Mouse (Mus musculus) limb, embryonic 13.5 days (tissue): ENCODE data around the gene Gm30191. TPM values are rescaled to one million over a fixed set of nuclear protein-coding genes. Genes with fewer than 3 reads are reported as not detected.
"Not testable (repeated sequence)": the region's sequence is repeated elsewhere in the genome, so short reads cannot be mapped to it uniquely, and the experiment has no call there.

Experiments
- ATAC-seq: fragments of 200-750 bp; cut with Nextera tagmentation; 2 replicates; pipeline ENCODE4 v1.8.0; 2017; ENCODE audit warnings: low read depth, moderate number of reproducible peaks, moderate TSS enrichment; ENCODE audit not compliant: low FRiP score
- H3K27ac ChIP-seq: fragments of 300-500 bp; sonication (generic); 2 replicates; pipeline ENCODE4 v1.5.1; 2015; ENCODE audit warnings: inconsistent platforms, mild to moderate bottlenecking, moderate library complexity
- H3K27me3 ChIP-seq: fragments of 300-500 bp; sonication (generic); 2 replicates; pipeline ENCODE4 v1.6.1; 2015; ENCODE audit warnings: mild to moderate bottlenecking, inconsistent platforms
- H3K36me3 ChIP-seq: fragments of 300-500 bp; sonication (generic); 2 replicates; pipeline ENCODE4 v1.6.1; 2015; ENCODE audit warnings: inconsistent platforms, mild to moderate bottlenecking, moderate library complexity
- H3K4me1 ChIP-seq: fragments of 300-500 bp; sonication (generic); 2 replicates; pipeline ENCODE4 v1.6.1; 2015; ENCODE audit warnings: inconsistent platforms
- H3K4me2 ChIP-seq: fragments of 300-500 bp; sonication (generic); replicated peaks from 2 replicates; pipeline ENCODE4 v1.6.1; 2015; ENCODE audit warnings: inconsistent platforms, mild to moderate bottlenecking, moderate library complexity
- H3K4me3 ChIP-seq: fragments of 300-500 bp; sonication (generic); 2 replicates; pipeline ENCODE4 v1.5.1; 2015; ENCODE audit warnings: moderate library complexity, mild to moderate bottlenecking, inconsistent platforms
- H3K9ac ChIP-seq: fragments of 300-500 bp; sonication (generic); 2 replicates; pipeline ENCODE4 v1.6.1; 2015; ENCODE audit warnings: mild to moderate bottlenecking, inconsistent platforms
- H3K9me3 ChIP-seq: fragments of 300-500 bp; sonication (generic); 2 replicates; pipeline ENCODE4 v1.6.1; 2016; ENCODE audit warnings: inconsistent platforms
- WGBS: fragments of 180-500 bp; shearing (Covaris S2); methylation state at CpG from one replicate; pipeline ENCODE4 v1.1.7; 2015; 5-methylcytosine and 5-hydroxymethylcytosine counted together
- polyA plus RNA-seq: library from polyadenylated mRNA; unstranded; fragments of >200 nt; fragmentation: Nextera tagmentation; extraction: Ambion mirVana; gene quantifications from 2 replicates; pipeline ENCODE4 v1.2.1, GENCODE M21; 2015

Gm30191 gene
- polyA plus RNA-seq, 1 experiment from 2014 or later, result not detected

- WGBS, result under 1% methylated on average over 13 of the region's 13 CpGs
- H3K4me1 ChIP-seq, result peaks cover 71% of the 10 kb centered on the region
Measured at GRCm38 (mm10) chr4:134253722-134254324, 7.1 kb downstream of the Gm30191 start, which contains the start of gene Grrp1. Gene Grrp1, minus strand, starts transcription at chr4:134254106.

GRCm38 (mm10) chr4:134254835-134255234 lies 8.1 kb downstream of the Gm30191 start:
- Histone ChIP-seq H3K9ac (no peak overlapping the region), H3K27me3 (peaks cover 65% of the 10 kb centered on the region), H3K9me3 (no peaks in the 10 kb centered on the region), H3K27ac (no peak overlapping the region), H3K36me3 (no peaks in the 10 kb centered on the region), H3K4me2 (no peak overlapping the region), H3K4me3 (no peak overlapping the region), H3K4me1 (peaks cover 65% of the 10 kb centered on the region)
- WGBS, result 36% methylated on average over 3 of the region's 3 CpGs
- ATAC-seq, result no peak

More at GRCm38 (mm10) chr4:134253722-134254324, 7.1 kb downstream of the Gm30191 start, which contains the start of gene Grrp1:
- Histone ChIP-seq H3K9ac (peak within 1 kb of the TSS; percentile 56), H3K27me3 (peaks cover 75% of the 10 kb centered on the region), H3K4me2 (peak within 1 kb of the TSS; percentile 93), H3K36me3 (no peaks in the 10 kb centered on the region), H3K27ac (0 out of 2 replicates have a peak within 1 kb of the TSS, but pooled peaks have one; percentile 10), H3K9me3 (no peaks in the 10 kb centered on the region), H3K4me3 (peak within 1 kb of the TSS; percentile 56)
- no peak for ATAC-seq

- H3K27ac ChIP-seq, result no peak overlapping the region
- H3K4me2 ChIP-seq, result no peak overlapping the region
- ATAC-seq, result no peak
- peaks cover 55% of the 10 kb centered on the region for H3K4me1 ChIP-seq
- 26% methylated on average over 4 of the region's 4 CpGs for WGBS
- no peaks in the 10 kb centered on the region for H3K36me3 ChIP-seq
- no peaks in the 10 kb centered on the region for H3K9me3 ChIP-seq
- peak overlapping the region; percentile 35; the same call in 1 of the 2 replicates for H3K9ac ChIP-seq
- H3K4me3 ChIP-seq, result no peak overlapping the region
- peaks cover 55% of the 10 kb centered on the region for H3K27me3 ChIP-seq
Measured at GRCm38 (mm10) chr4:134255854-134256253, 9.1 kb downstream of the Gm30191 start.

- Histone ChIP-seq H3K36me3 (no peaks in the 10 kb centered on the region), H3K9ac (peak overlapping the region; percentile 35; the same call in 1 of the 2 replicates), H3K9me3 (no peaks in the 10 kb centered on the region), H3K27me3 (peaks cover 48% of the 10 kb centered on the region), H3K4me2 (0 out of 2 replicates have a peak overlapping the region, but pooled peaks have one; percentile 9), H3K4me3 (no peak overlapping the region), H3K4me1 (peaks cover 48% of the 10 kb centered on the region), H3K27ac (no peak overlapping the region)
- no peak for ATAC-seq
- WGBS, result 13% methylated on average over 19 of the region's 19 CpGs
Measured at GRCm38 (mm10) chr4:134256407-134257197, 9.9 kb downstream of the Gm30191 start.

- Histone ChIP-seq H3K27me3 (peaks cover 40% of the 10 kb centered on the region), H3K4me3 (no peak overlapping the region), H3K4me1 (peaks cover 40% of the 10 kb centered on the region), H3K9ac (no peak overlapping the region), H3K4me2 (no peak overlapping the region), H3K9me3 (no peaks in the 10 kb centered on the region), H3K27ac (no peak overlapping the region), H3K36me3 (no peaks in the 10 kb centered on the region)
- 19% methylated on average over 11 of the region's 11 CpGs for WGBS
- ATAC-seq, result no peak
Measured at GRCm38 (mm10) chr4:134257198-134258009, 10.7 kb downstream of the Gm30191 start.

- no peak overlapping the region for H3K9ac ChIP-seq
- H3K4me1 ChIP-seq, result peaks cover 31% of the 10 kb centered on the region
- no peaks in the 10 kb centered on the region for H3K9me3 ChIP-seq
- H3K27ac ChIP-seq, result no peak overlapping the region
- no peak for ATAC-seq
- H3K4me2 ChIP-seq, result no peak overlapping the region
- peaks cover 30% of the 10 kb centered on the region for H3K27me3 ChIP-seq
- 76% methylated on average over 11 of the region's 11 CpGs for WGBS
- H3K4me3 ChIP-seq, result no peak overlapping the region
- no peaks in the 10 kb centered on the region for H3K36me3 ChIP-seq
Measured at GRCm38 (mm10) chr4:134258354-134258753, 11.6 kb downstream of the Gm30191 start.

- no peaks in the 10 kb centered on the region for H3K4me1 ChIP-seq
- no peaks in the 10 kb centered on the region for H3K9me3 ChIP-seq
- no peak overlapping the region for H3K4me2 ChIP-seq
- 34% methylated on average over 6 of the region's 6 CpGs for WGBS
- H3K9ac ChIP-seq, result no peak overlapping the region
- no peak overlapping the region for H3K4me3 ChIP-seq
- H3K36me3 ChIP-seq, result no peaks in the 10 kb centered on the region
- H3K27ac ChIP-seq, result no peak overlapping the region
- no peaks in the 10 kb centered on the region for H3K27me3 ChIP-seq
- ATAC-seq, result no peak
Measured at GRCm38 (mm10) chr4:134263191-134263590, 16.5 kb downstream of the Gm30191 start.

- Histone ChIP-seq H3K4me1 (no peaks in the 10 kb centered on the region), H3K9me3 (no peaks in the 10 kb centered on the region), H3K27me3 (no peaks in the 10 kb centered on the region), H3K9ac (no peak overlapping the region), H3K4me2 (no peak overlapping the region), H3K27ac (no peak overlapping the region), H3K36me3 (no peaks in the 10 kb centered on the region), H3K4me3 (no peak overlapping the region)
- ATAC-seq, result no peak
- WGBS, result 61% methylated on average over 9 of the region's 9 CpGs
Measured at GRCm38 (mm10) chr4:134265860-134266585, 19.3 kb downstream of the Gm30191 start.

- Histone ChIP-seq H3K4me1 (no peaks in the 10 kb centered on the region; the same call in 1 of the 2 replicates), H3K27ac (no peak overlapping the region)
Measured at GRCm38 (mm10) chr4:134268102-134268655, 21.4 kb downstream of the Gm30191 start.

GRCm38 (mm10) chr4:134269622-134270021 lies 22.9 kb downstream of the Gm30191 start:
- not testable (repeated sequence) for H3K4me1 ChIP-seq, H3K36me3 ChIP-seq, H3K27ac ChIP-seq, ATAC-seq, H3K4me2 ChIP-seq, H3K9ac ChIP-seq, H3K9me3 ChIP-seq, H3K27me3 ChIP-seq, H3K4me3 ChIP-seq

More at GRCm38 (mm10) chr4:134268102-134268655, 21.4 kb downstream of the Gm30191 start:
- Histone ChIP-seq H3K4me3 (no peak overlapping the region), H3K9ac (no peak overlapping the region), H3K4me2 (no peak overlapping the region), H3K36me3 (no peaks in the 10 kb centered on the region), H3K27me3 (no peaks in the 10 kb centered on the region), H3K9me3 (no peaks in the 10 kb centered on the region)
- no peak for ATAC-seq
- 84% methylated on average over 19 of the region's 19 CpGs for WGBS

GRCm38 (mm10) chr4:134271979-134272378 lies 25.2 kb downstream of the Gm30191 start:
- peaks cover 14% of the 10 kb centered on the region for H3K36me3 ChIP-seq
- H3K27ac ChIP-seq, result no peak overlapping the region
- H3K9ac ChIP-seq, result no peak overlapping the region
- no peak for ATAC-seq
- no peak overlapping the region for H3K4me3 ChIP-seq
- H3K4me1 ChIP-seq, result no peaks in the 10 kb centered on the region; the same call in 1 of the 2 replicates
- 84% methylated on average over 7 of the region's 7 CpGs for WGBS
- no peaks in the 10 kb centered on the region for H3K27me3 ChIP-seq
- no peak overlapping the region for H3K4me2 ChIP-seq
- H3K9me3 ChIP-seq, result no peaks in the 10 kb centered on the region
